ENCODE assay signal across 26 mouse cellular contexts in the genomic region with DNA sequence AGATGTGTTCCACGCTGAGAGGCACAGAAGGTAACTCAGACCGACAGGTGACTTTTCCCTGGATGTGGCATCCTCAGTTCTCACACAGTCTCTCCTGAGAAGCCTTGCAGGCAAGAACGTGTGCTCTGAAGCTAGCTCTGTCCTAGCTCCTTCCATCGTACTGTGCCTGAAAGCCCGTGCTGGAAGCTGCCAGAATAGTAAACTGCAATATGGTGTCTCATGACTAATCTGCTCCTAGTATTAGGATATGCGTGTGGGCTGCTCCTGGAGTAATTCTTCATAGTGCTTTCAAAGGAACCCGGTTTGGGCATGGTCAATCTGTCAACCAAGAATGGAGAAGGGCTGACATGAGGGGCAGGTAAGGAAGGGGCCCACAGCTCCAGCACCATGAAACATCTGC. TPM values are rescaled to one million over a fixed set of nuclear protein-coding genes. Genes with fewer than 3 reads are reported as not detected.
DNase-seq lines count a peak whose midpoint lies in the region; ATAC-seq lines count a peak whose summit lies in the region.
"Had no signal": no experiment of that assay in that cellular context is flagged by ENCODE, and none has a peak within 500 bp of the region (broad histone marks: within the 10 kb centered on the region; RNA-seq: fewer than 3 reads in every experiment).

No protein-coding gene starts in this region.

- no peak overlapping the region for H3K4me3 ChIP-seq in embryonic facial prominence, embryonic 14.5 days (ENCODE audit: low read depth, low read length)
- no peak overlapping the region for H3K4me3 ChIP-seq in embryonic facial prominence, embryonic 10.5 days
- peak overlapping the region; percentile 24; the same call in 1 of the 2 replicates for H3K4me3 ChIP-seq in heart, embryonic 13.5 days
- H3K4me3 ChIP-seq in liver, embryonic 13.5 days (replicated peaks), result peak overlapping the region; percentile 51; the same call in 1 of the 2 replicates
- H3K4me3 ChIP-seq: embryonic facial prominence, embryonic 13.5 days; forebrain, embryonic 12.5 days; heart, adult 2 months; hindbrain, embryonic 13.5 days had no signal

- H3K27ac ChIP-seq in embryonic facial prominence, embryonic 14.5 days (replicated peaks; ENCODE audit: low read depth, low read length), result no peak overlapping the region
- H3K27ac ChIP-seq in embryonic facial prominence, embryonic 10.5 days (replicated peaks), result no peak overlapping the region
- no peak overlapping the region for H3K27ac ChIP-seq in heart, embryonic 13.5 days (replicated peaks)
- peak overlapping the region; percentile 99 for H3K27ac ChIP-seq in liver, embryonic 13.5 days
- H3K27ac ChIP-seq: forebrain, embryonic 12.5 days; heart, adult 2 months; hindbrain, embryonic 13.5 days; hindbrain, postnatal 0 days had no signal

- H3K4me1 ChIP-seq in embryonic facial prominence, embryonic 14.5 days (ENCODE audit: control insufficient read depth, insufficient read depth, low read length), result peaks cover 18% of the 10 kb centered on the region; the same call in 1 of the 2 replicates
- H3K4me1 ChIP-seq in embryonic facial prominence, embryonic 10.5 days, result peaks cover 56% of the 10 kb centered on the region
- peaks cover 78% of the 10 kb centered on the region for H3K4me1 ChIP-seq in heart, embryonic 13.5 days
- H3K4me1 ChIP-seq in liver, embryonic 13.5 days (replicated peaks), result peaks cover 97% of the 10 kb centered on the region

- H3K9ac ChIP-seq in embryonic facial prominence, embryonic 14.5 days (ENCODE audit: low read depth, low read length), result peak overlapping the region; percentile 11; the same call in 1 of the 2 replicates
- no peak overlapping the region for H3K9ac ChIP-seq in heart, embryonic 13.5 days
- H3K9ac ChIP-seq in liver, embryonic 13.5 days, result peak overlapping the region; percentile 77
- H3K9ac ChIP-seq: embryonic facial prominence, embryonic 13.5 days; forebrain, embryonic 12.5 days; forebrain, postnatal 0 days; hindbrain, embryonic 13.5 days had no signal

- no peaks in the 10 kb centered on the region for H3K27me3 ChIP-seq in embryonic facial prominence, embryonic 14.5 days (replicated peaks; ENCODE audit: control insufficient read depth, insufficient read depth, low read length)
- no peaks in the 10 kb centered on the region for H3K27me3 ChIP-seq in embryonic facial prominence, embryonic 10.5 days (replicated peaks; ENCODE audit: low read depth, poor library complexity, severe bottlenecking)
- no peaks in the 10 kb centered on the region for H3K27me3 ChIP-seq in heart, embryonic 13.5 days (replicated peaks)
- H3K27me3 ChIP-seq in liver, embryonic 13.5 days, result no peaks in the 10 kb centered on the region
- H3K27me3 ChIP-seq: embryonic facial prominence, embryonic 13.5 days; forebrain, embryonic 12.5 days; hindbrain, embryonic 13.5 days had no signal

- 83% methylated on average over 7 of the region's 7 CpGs for WGBS in embryonic facial prominence, embryonic 14.5 days
- WGBS in embryonic facial prominence, embryonic 10.5 days, result 88% methylated on average over 7 of the region's 7 CpGs
- WGBS in heart, embryonic 13.5 days, result 83% methylated on average over 7 of the region's 7 CpGs
- WGBS in liver, embryonic 13.5 days (ENCODE audit: insufficient replicate concordance), result 82% methylated on average over 7 of the region's 7 CpGs

- no peak for DNase-seq in embryonic facial prominence, embryonic 14.5 days (ENCODE audit: low spot score)
- DNase-seq in embryonic facial prominence, embryonic 10.5 days (ENCODE audit: low spot score), result no peak
- DNase-seq in heart, postnatal 10 days, result no peak
- DNase-seq in liver, embryonic 13.5 days, result no peak
- no peak for DNase-seq in liver
- DNase-seq: adrenal gland, adult 8-10 months; adrenal gland, postnatal 36 days; B cell, adult 2 months; cerebellum, adult 11-12 months; cerebellum, adult 9-10 months; cerebellum, postnatal 25 days; forebrain, postnatal 0 days; gastrocnemius, postnatal 14 days; heart, adult 2 months; heart, postnatal 14 days had no signal

- no peak overlapping the region for H3K4me2 ChIP-seq in embryonic facial prominence, embryonic 14.5 days (ENCODE audit: low read depth, low read length)
- peak overlapping the region; percentile 87 for H3K4me2 ChIP-seq in heart, embryonic 13.5 days
- H3K4me2 ChIP-seq in liver, embryonic 13.5 days, result peak overlapping the region; percentile 86
- H3K4me2 ChIP-seq: embryonic facial prominence, embryonic 13.5 days; forebrain, embryonic 12.5 days; hindbrain, embryonic 13.5 days had no signal

- no peak for ATAC-seq in embryonic facial prominence, embryonic 14.5 days (ENCODE audit: low read depth)
- ATAC-seq in heart, embryonic 13.5 days (ENCODE audit: extremely low read depth, insufficient number of reproducible peaks, low FRiP score, low TSS enrichment), result no peak
- no peak for ATAC-seq in liver, embryonic 13.5 days (ENCODE audit: low read depth)
- no peak for ATAC-seq in cerebellum, adult (ENCODE audit: insufficient number of reproducible peaks, low FRiP score, low TSS enrichment)
- ATAC-seq: CD4-positive, CD25-positive, alpha-beta regulatory T cell, adult 4 months; forebrain, postnatal 0 days; hindbrain, postnatal 0 days had no signal

- H3K36me3 ChIP-seq in embryonic facial prominence, embryonic 14.5 days (ENCODE audit: control insufficient read depth, insufficient read depth, low read length), result no peaks in the 10 kb centered on the region
- H3K36me3 ChIP-seq in embryonic facial prominence, embryonic 10.5 days (replicated peaks), result peaks cover 10% of the 10 kb centered on the region; the same call in 1 of the 2 replicates
- no peaks in the 10 kb centered on the region for H3K36me3 ChIP-seq in heart, embryonic 13.5 days
- H3K36me3 ChIP-seq in liver, embryonic 13.5 days, result 0 out of 2 replicates have a peak, but pooled peaks cover 8% of the 10 kb centered on the region
- H3K36me3 ChIP-seq: embryonic facial prominence, embryonic 13.5 days; forebrain, embryonic 12.5 days; hindbrain, embryonic 13.5 days had no signal

- intact Hi-C loops in heart, postnatal 10 days (cut with DNase I), result no loop called here

- H3K9me3 ChIP-seq in embryonic facial prominence, embryonic 14.5 days (ENCODE audit: control insufficient read depth, low read length), result no peaks in the 10 kb centered on the region
- no peaks in the 10 kb centered on the region for H3K9me3 ChIP-seq in embryonic facial prominence, embryonic 10.5 days
- H3K9me3 ChIP-seq in heart, embryonic 13.5 days, result no peaks in the 10 kb centered on the region
- H3K9me3 ChIP-seq in liver, embryonic 13.5 days (replicated peaks), result no peaks in the 10 kb centered on the region
- H3K9me3 ChIP-seq: embryonic facial prominence, embryonic 13.5 days; forebrain, embryonic 12.5 days; G1E; hindbrain, embryonic 13.5 days had no signal

RNA-seq across cellular contexts. Expression of gene Ube2o, which starts 10.4 kb away (rescaled TPM):
- polyA plus RNA-seq in embryonic facial prominence, embryonic 14.5 days (2014; fragmentation: Nextera tagmentation; extraction: Ambion mirVana), result 15.4 and 17.4 TPM in 2 replicates
- polyA plus RNA-seq in embryonic facial prominence, embryonic 10.5 days (2016; fragmentation: Nextera tagmentation; extraction: Ambion mirVana), result 12.0 and 12.4 TPM in 2 replicates
- 7.9 and 8.3 TPM in 2 replicates for polyA plus RNA-seq in heart, embryonic 13.5 days (2015; fragmentation: Nextera tagmentation; extraction: Ambion mirVana)
- 10 to 100 TPM; 28.5 to 33.7 TPM for total RNA-seq in heart, postnatal 10 days (2021)
- polyA plus RNA-seq in liver, embryonic 13.5 days (2015; fragmentation: Nextera tagmentation; extraction: Ambion mirVana), result 17.5 and 22.1 TPM in 2 replicates

RNA-seq across cellular contexts. Expression of gene Aanat, which starts 15.4 kb away (rescaled TPM):
- polyA plus RNA-seq in embryonic facial prominence, embryonic 14.5 days (2014; fragmentation: Nextera tagmentation; extraction: Ambion mirVana), result not detected in 2 replicates
- not detected in 2 replicates for polyA plus RNA-seq in embryonic facial prominence, embryonic 10.5 days (2016; fragmentation: Nextera tagmentation; extraction: Ambion mirVana)
- not detected in 2 replicates for polyA plus RNA-seq in heart, embryonic 13.5 days (2015; fragmentation: Nextera tagmentation; extraction: Ambion mirVana)
- total RNA-seq in heart, postnatal 10 days (2021), result not detected
- polyA plus RNA-seq in liver, embryonic 13.5 days (2015; fragmentation: Nextera tagmentation; extraction: Ambion mirVana), result not detected in 2 replicates
- total RNA-seq: adrenal gland, adult 8-10 months; adrenal gland, postnatal 36 days; G1E; gastrocnemius, adult 18-20 months; gastrocnemius, postnatal 14 days; heart, adult 2 months; heart, postnatal 14 days; hematopoietic stem cell, adult 5-6 weeks had no signal
- polyA plus RNA-seq: CD4-positive, CD25-positive, alpha-beta regulatory T cell, adult 4 months; embryonic facial prominence, embryonic 13.5 days; G1E; gonadal fat pad, adult 2 months; heart, adult 2 months had no signal

RNA-seq across cellular contexts. Expression of gene Sphk1, which starts 40.1 kb away (rescaled TPM):
- 7.8 and 8.4 TPM in 2 replicates for polyA plus RNA-seq in embryonic facial prominence, embryonic 14.5 days (2014; fragmentation: Nextera tagmentation; extraction: Ambion mirVana)
- polyA plus RNA-seq in embryonic facial prominence, embryonic 10.5 days (2016; fragmentation: Nextera tagmentation; extraction: Ambion mirVana), result 5.9 and 6.5 TPM in 2 replicates
- 2.0 and 2.6 TPM in 2 replicates for polyA plus RNA-seq in heart, embryonic 13.5 days (2015; fragmentation: Nextera tagmentation; extraction: Ambion mirVana)
- 1 to 10 TPM; 2.5 to 3.9 TPM for total RNA-seq in heart, postnatal 10 days (2021)
- 28.5 and 32.7 TPM in 2 replicates for polyA plus RNA-seq in liver, embryonic 13.5 days (2015; fragmentation: Nextera tagmentation; extraction: Ambion mirVana)

RNA-seq across cellular contexts. Expression of gene Rhbdf2, which starts 56.0 kb away (rescaled TPM):
- polyA plus RNA-seq in embryonic facial prominence, embryonic 14.5 days (2014; fragmentation: Nextera tagmentation; extraction: Ambion mirVana), result 3.6 and 4.4 TPM in 2 replicates
- 5.5 and 6.1 TPM in 2 replicates for polyA plus RNA-seq in embryonic facial prominence, embryonic 10.5 days (2016; fragmentation: Nextera tagmentation; extraction: Ambion mirVana)
- polyA plus RNA-seq in heart, embryonic 13.5 days (2015; fragmentation: Nextera tagmentation; extraction: Ambion mirVana), result 7.2 and 8.0 TPM in 2 replicates
- total RNA-seq in heart, postnatal 10 days (2021), result 10 to 100 TPM; 15.4 to 17.7 TPM
- 5.8 and 6.6 TPM in 2 replicates for polyA plus RNA-seq in liver, embryonic 13.5 days (2015; fragmentation: Nextera tagmentation; extraction: Ambion mirVana)

Comparison
In these comparisons a context has a peak if more than half of its experiments do, and no peak if none do; other contexts are left out.
1. H3K4me3 ChIP-seq: peak in heart, embryonic 13.5 days (single experiment) and liver, embryonic 13.5 days (single experiment); none in embryonic facial prominence, embryonic 14.5 days (single experiment) and embryonic facial prominence, embryonic 10.5 days (single experiment).